Mouse (Mus musculus): Measurements from ENCODE around the gene Smim11. TPM values are rescaled to one million over a fixed set of nuclear protein-coding genes. Genes with fewer than 3 reads are reported as not detected.

Gene Smim11
- total and polyA plus RNA-seq, 3 experiments = 85.8 to 127 (median 93.0) TPM

- Histone ChIP-seq H3K9ac (ENCODE audit: insufficient read depth, low read depth) (no peak overlapping the region), H3K4me3 (replicated peaks in 1 of 3; ENCODE audit: low read depth in 2 of 3, low read length in 2 of 3, poor library complexity in 1 of 3) (no peak overlapping the region), H3K27ac (ENCODE audit: insufficient read depth, low read depth) (no peak overlapping the region), H3K9me3 (replicated peaks; ENCODE audit: low read length) (no peaks in the 10 kb centered on the region), H3K4me1 (ENCODE audit: control insufficient read depth in 1 of 2, insufficient read depth in 2 of 2) (peaks cover 6 to 40% of the 10 kb centered on the region in 2 experiments), H3K4me2 (ENCODE audit: insufficient read depth, low read depth, poor library complexity, severe bottlenecking) (no peak overlapping the region), H3K79me2 (replicated peaks; ENCODE audit: control insufficient read depth, extremely low read depth, insufficient read depth, poor library complexity, severe bottlenecking) (no peaks in the 10 kb centered on the region), H3K27me3 (replicated peaks) (no peaks in the 10 kb centered on the region), H3K36me3 (replicated peaks in 1 of 2; ENCODE audit: control insufficient read depth in 1 of 2, insufficient read depth in 1 of 2, low read length in 1 of 2) (peaks cover 31 to 52% of the 10 kb centered on the region in 2 experiments)
- in situ Hi-C loops (cut with MboI; ENCODE audit: low pct_ligation_motif_present, low pct_unique_long_range_greater_than_20kb, low sequenced_read_pairs) (no loop called here), dilution Hi-C loops (cut with MboI; ENCODE audit: extremely low pct_ligation_motif_present, extremely low pct_unique_long_range_greater_than_20kb, low sequenced_read_pairs) (no loop called here)
- TF ChIP-seq POLR2A (IDR thresholded peaks at IDR 0.05; ENCODE audit: low read depth, low read length) = no peak
- no peak for TF ChIP-seq NRF1 (IDR thresholded peaks at IDR 0.05; ENCODE audit: low read depth, low read length)
- no peak for TF ChIP-seq SMC3 (IDR thresholded peaks at IDR 0.05; ENCODE audit: low read depth, low read length)
- TF ChIP-seq MYC (IDR thresholded peaks at IDR 0.05; ENCODE audit: low read depth, low read length) = no peak
- peak; percentile 57 to 65 for TF ChIP-seq CTCF (conservative IDR thresholded peaks at IDR 0.05 in 1 of 2, IDR thresholded peaks at IDR 0.05 in 1 of 2; ENCODE audit: low read depth in 2 of 2, low read length in 2 of 2)
- DNase-seq (ENCODE audit: extremely low read depth) = peak; percentile 62
Measured at GRCm38 (mm10) chr16:92305519-92305918, 4.4 kb downstream of the Smim11 start.

- peaks cover 0 to 36% of the 10 kb centered on the region in 2 experiments; a peak in 2 of 4 replicates for H3K4me1 ChIP-seq (ENCODE audit: control insufficient read depth in 1 of 2, insufficient read depth in 2 of 2)
- no peak overlapping the region for H3K4me2 ChIP-seq (ENCODE audit: insufficient read depth, low read depth, poor library complexity, severe bottlenecking)
- peaks cover 47 to 76% of the 10 kb centered on the region in 2 experiments for H3K36me3 ChIP-seq (replicated peaks in 1 of 2; ENCODE audit: control insufficient read depth in 1 of 2, insufficient read depth in 1 of 2, low read length in 1 of 2)
- no peak overlapping the region for H3K4me3 ChIP-seq (replicated peaks in 1 of 3; ENCODE audit: low read depth in 2 of 3, low read length in 2 of 3, poor library complexity in 1 of 3)
- TF ChIP-seq HCFC1 (IDR thresholded peaks at IDR 0.05; ENCODE audit: low read depth, low read length) (no peak), ZC3H11A (IDR thresholded peaks at IDR 0.05; ENCODE audit: low read depth, low read length) (no peak), ELF1 (IDR thresholded peaks at IDR 0.05; ENCODE audit: low read depth, low read length) (no peak), USF2 (conservative IDR thresholded peaks at IDR 0.05; ENCODE audit: low read depth, low read length) (no peak), CTCF (conservative IDR thresholded peaks at IDR 0.05 in 1 of 2, IDR thresholded peaks at IDR 0.05 in 1 of 2; ENCODE audit: low read depth in 2 of 2, low read length in 2 of 2) (peak in 1 of 2 experiments; percentile 35; a peak in 1 of 4 replicates), TCF12 (IDR thresholded peaks at IDR 0.05; ENCODE audit: low read depth, low read length) (no peak), CHD2 (IDR thresholded peaks at IDR 0.05; ENCODE audit: low read length) (no peak), NELFE (IDR thresholded peaks at IDR 0.05; ENCODE audit: low read depth, low read length) (no peak)
- no peak overlapping the region for H3K9ac ChIP-seq (ENCODE audit: insufficient read depth, low read depth)
- H3K9me3 ChIP-seq (replicated peaks; ENCODE audit: low read length) = no peaks in the 10 kb centered on the region
- in situ Hi-C loops (cut with MboI; ENCODE audit: low pct_ligation_motif_present, low pct_unique_long_range_greater_than_20kb, low sequenced_read_pairs) = no loop called here
- dilution Hi-C loops (cut with MboI; ENCODE audit: extremely low pct_ligation_motif_present, extremely low pct_unique_long_range_greater_than_20kb, low sequenced_read_pairs) = no loop called here
- DNase-seq (ENCODE audit: extremely low read depth) = no peak
- no peaks in the 10 kb centered on the region for H3K79me2 ChIP-seq (replicated peaks; ENCODE audit: control insufficient read depth, extremely low read depth, insufficient read depth, poor library complexity, severe bottlenecking)
- no peaks in the 10 kb centered on the region for H3K27me3 ChIP-seq (replicated peaks)
- no peak overlapping the region for H3K27ac ChIP-seq (ENCODE audit: insufficient read depth, low read depth)
Measured at GRCm38 (mm10) chr16:92307947-92308346, 6.9 kb downstream of the Smim11 start.

- no peak for DNase-seq (ENCODE audit: extremely low read depth)
- Histone ChIP-seq H3K4me2 (ENCODE audit: insufficient read depth, low read depth, poor library complexity, severe bottlenecking) (no peak overlapping the region), H3K9ac (ENCODE audit: insufficient read depth, low read depth) (no peak overlapping the region), H3K27ac (ENCODE audit: insufficient read depth, low read depth) (no peak overlapping the region), H3K9me3 (replicated peaks; ENCODE audit: low read length) (no peaks in the 10 kb centered on the region), H3K4me3 (replicated peaks in 1 of 3; ENCODE audit: low read depth in 2 of 3, low read length in 2 of 3, poor library complexity in 1 of 3) (no peak overlapping the region), H3K27me3 (replicated peaks) (no peaks in the 10 kb centered on the region), H3K79me2 (replicated peaks; ENCODE audit: control insufficient read depth, extremely low read depth, insufficient read depth, poor library complexity, severe bottlenecking) (no peaks in the 10 kb centered on the region), H3K36me3 (replicated peaks in 1 of 2; ENCODE audit: control insufficient read depth in 1 of 2, insufficient read depth in 1 of 2, low read length in 1 of 2) (peaks cover 52 to 85% of the 10 kb centered on the region in 2 experiments), H3K4me1 (ENCODE audit: control insufficient read depth in 1 of 2, insufficient read depth in 2 of 2) (peaks cover 0 to 27% of the 10 kb centered on the region in 2 experiments; a peak in 2 of 4 replicates)
- in situ Hi-C loops (cut with MboI; ENCODE audit: low pct_ligation_motif_present, low pct_unique_long_range_greater_than_20kb, low sequenced_read_pairs) (no loop called here), dilution Hi-C loops (cut with MboI; ENCODE audit: extremely low pct_ligation_motif_present, extremely low pct_unique_long_range_greater_than_20kb, low sequenced_read_pairs) (no loop called here)
- TF ChIP-seq MAX (IDR thresholded peaks at IDR 0.05; ENCODE audit: low read length) = no peak
- TF ChIP-seq MXI1 (IDR thresholded peaks at IDR 0.05; ENCODE audit: low read depth, low read length) = no peak
- TF ChIP-seq SMC3 (IDR thresholded peaks at IDR 0.05; ENCODE audit: low read depth, low read length) = no peak
- no peak for TF ChIP-seq ZNF384 (IDR thresholded peaks at IDR 0.05; ENCODE audit: low read depth, low read length)
- TF ChIP-seq MYC (IDR thresholded peaks at IDR 0.05; ENCODE audit: low read depth, low read length) = no peak
- TF ChIP-seq GABPA (IDR thresholded peaks at IDR 0.05; ENCODE audit: insufficient replicate concordance, low read depth, low read length) = no peak
- no peak for TF ChIP-seq POLR2A (IDR thresholded peaks at IDR 0.05; ENCODE audit: low read depth, low read length)
- TF ChIP-seq PAX5 (IDR thresholded peaks at IDR 0.05; ENCODE audit: low read length) = no peak
- TF ChIP-seq NRF1 (IDR thresholded peaks at IDR 0.05; ENCODE audit: low read depth, low read length) = no peak
- TF ChIP-seq USF1 (IDR thresholded peaks at IDR 0.05; ENCODE audit: low read depth, low read length) = no peak
- TF ChIP-seq POLR2AphosphoS2 (IDR thresholded peaks at IDR 0.05; ENCODE audit: low read depth, low read length) = no peak
- no peak for TF ChIP-seq ELF1 (IDR thresholded peaks at IDR 0.05; ENCODE audit: low read depth, low read length)
- no peak for TF ChIP-seq MEF2A (IDR thresholded peaks at IDR 0.05; ENCODE audit: borderline replicate concordance, low read depth, low read length)
- TF ChIP-seq TBP (conservative IDR thresholded peaks at IDR 0.05; ENCODE audit: low read depth, low read length) = no peak
- no peak for TF ChIP-seq E2F4 (IDR thresholded peaks at IDR 0.05; ENCODE audit: insufficient replicate concordance, low read depth, low read length)
- no peak for TF ChIP-seq ZMIZ1 (IDR thresholded peaks at IDR 0.05; ENCODE audit: low read depth, low read length)
- TF ChIP-seq USF2 (conservative IDR thresholded peaks at IDR 0.05; ENCODE audit: low read depth, low read length) = no peak
Measured at GRCm38 (mm10) chr16:92309126-92309525, 8.0 kb downstream of the Smim11 start.

Data from CH12.LX (cell line).